Mouse (Mus musculus) cerebral cortex, adult 2 months (tissue): ENCODE measurements around the gene Mcf2l.

Experiments
- WGBS: fragments of 180-500 bp; shearing (Covaris S2); methylation state at CpG from one replicate; pipeline ENCODE4 v1.1.7; 2018; 5-methylcytosine and 5-hydroxymethylcytosine counted together

The Mcf2l gene

DNA sequence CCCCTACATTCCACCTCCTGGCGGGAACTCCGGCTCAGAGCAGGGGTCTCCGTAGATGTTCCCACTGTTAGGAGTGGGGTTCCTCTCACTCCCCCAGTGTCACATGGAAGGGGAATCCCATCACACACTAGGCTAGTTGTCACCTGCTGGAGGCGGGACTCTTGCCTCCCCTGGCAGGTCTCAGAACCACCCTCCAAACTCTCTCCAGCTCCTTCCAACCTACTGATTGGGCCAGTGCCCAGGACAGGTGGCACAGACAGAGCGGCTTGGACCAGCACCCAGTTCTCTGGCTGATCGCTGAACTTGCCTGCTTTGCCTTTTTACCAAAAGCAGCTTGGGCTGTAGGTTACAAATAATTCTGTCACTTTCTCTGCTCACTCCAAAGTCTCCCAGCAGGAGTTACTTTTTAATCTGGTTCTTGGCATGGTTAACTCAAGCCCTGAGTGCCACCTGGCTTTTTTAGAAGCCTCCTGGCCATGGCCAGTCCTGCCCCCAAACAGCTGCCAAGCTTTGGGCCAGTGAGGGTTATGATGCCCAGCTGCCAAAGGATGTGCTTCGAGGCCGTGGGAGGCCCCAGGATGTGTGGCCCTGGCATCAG lies 687 bp downstream of the Mcf2l start:
- 27% methylated on average over 8 of the region's 8 CpGs for WGBS

DNA sequence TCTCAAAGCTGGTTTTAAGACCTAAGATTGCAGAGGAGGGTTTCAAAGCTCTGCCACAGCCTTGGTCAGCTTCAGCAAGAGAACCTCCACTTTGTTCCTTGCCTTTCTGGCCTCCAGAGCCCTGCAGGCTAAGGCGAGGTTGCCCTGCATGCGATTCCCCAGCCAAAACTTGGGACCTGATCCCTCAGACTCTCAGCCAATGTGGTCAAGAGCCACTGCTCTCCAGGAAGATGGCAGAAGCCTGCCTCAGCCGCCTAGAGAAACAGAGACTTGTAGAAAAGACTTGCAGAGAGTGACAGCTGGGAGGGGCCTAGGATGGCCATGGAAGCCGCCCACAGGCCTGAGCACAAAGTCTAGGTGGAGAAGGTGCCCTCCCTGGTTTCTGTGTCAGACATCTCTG lies 1.4 kb downstream of the Mcf2l start:
- 87% methylated on average over 4 of the region's 4 CpGs for WGBS

DNA sequence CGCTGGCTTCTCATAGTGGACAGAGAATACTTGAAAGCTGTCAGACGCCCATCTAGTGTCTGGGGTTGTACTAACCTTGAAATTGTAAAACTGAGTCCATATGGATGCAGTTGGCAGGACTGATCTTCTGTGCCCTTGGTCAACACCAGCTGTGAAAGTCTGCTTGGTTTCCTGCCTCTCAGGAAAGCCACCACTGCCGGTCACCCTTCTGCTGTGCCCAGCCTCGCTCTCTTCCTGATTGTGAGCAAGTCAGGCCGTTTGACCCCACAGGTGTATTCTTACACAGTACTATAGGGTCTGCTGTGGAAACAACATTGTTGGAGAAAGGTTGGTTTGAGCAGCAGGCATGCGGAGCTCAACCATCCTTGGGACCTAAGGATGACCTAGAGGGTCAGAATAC lies 3.5 kb downstream of the Mcf2l start:
- 87% methylated on average over 6 of the region's 6 CpGs for WGBS

DNA sequence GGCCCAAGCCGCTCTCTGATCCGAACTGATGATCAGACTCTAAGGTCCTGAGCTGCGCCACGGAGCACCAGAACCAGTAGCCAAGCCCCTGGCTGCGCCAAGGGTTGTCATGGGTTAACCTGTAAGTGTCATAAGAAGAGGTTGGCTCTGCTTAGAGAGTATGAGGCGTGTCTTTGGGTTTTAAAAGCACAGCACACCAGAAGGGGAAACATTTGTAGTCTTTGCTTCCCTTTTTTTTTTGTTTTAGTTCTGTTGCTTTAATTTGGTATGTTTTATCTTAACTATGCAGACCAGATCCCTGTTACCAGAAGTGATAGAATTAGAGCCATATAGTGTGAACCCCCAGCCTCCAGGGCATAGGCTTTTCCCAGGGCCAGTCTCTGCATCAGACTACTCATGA lies 6.6 kb downstream of the Mcf2l start:
- 94% methylated on average over 6 of the region's 6 CpGs for WGBS

DNA sequence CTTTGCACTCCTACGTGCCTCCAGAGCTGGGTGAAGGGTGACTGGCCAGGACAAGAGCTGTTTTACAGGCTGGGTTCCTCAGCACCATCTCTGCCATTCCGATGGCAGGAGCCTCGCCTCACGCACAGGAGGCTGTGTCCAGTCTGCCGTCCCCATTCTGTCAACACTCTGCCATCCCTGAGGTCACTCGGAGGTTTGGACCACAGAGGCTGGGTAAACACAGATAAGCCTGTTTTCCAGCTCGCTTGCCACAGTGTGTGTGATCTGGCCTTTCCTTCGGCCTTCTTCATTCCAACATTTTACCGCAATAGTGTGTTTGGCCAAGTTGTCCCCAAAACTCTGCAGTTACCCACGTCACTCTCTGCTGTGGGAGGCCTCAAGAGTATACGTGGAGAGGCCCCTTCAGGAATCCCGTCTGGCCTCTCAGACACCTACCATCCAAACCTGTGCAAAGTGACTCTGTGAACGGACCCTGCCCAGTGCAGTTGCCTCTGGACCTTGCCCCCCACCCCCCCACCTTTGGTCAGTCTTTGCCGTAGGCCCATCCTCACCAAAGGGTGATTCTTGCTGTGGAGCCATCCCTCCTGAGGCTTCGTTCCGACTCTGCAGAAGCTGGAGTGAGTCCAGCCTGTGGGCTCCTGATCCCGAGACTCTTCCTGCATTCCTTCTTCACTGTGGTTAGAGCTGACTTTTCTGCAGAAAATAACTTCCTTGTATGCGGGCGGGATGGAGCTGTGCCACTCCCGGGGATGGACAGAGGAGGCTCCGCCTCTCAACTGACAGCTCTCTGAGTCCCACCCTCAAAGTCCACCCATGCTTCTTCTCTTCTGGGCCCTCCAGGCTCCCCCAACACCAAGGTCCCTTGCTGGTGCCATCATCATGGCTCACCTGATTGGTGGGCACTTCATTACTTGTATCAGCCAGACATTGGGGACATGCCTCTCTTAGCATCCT lies 9.7 kb downstream of the Mcf2l start:
- whole genome bisulfite sequencing, result 81% methylated on average over 21 of the region's 21 CpGs

DNA sequence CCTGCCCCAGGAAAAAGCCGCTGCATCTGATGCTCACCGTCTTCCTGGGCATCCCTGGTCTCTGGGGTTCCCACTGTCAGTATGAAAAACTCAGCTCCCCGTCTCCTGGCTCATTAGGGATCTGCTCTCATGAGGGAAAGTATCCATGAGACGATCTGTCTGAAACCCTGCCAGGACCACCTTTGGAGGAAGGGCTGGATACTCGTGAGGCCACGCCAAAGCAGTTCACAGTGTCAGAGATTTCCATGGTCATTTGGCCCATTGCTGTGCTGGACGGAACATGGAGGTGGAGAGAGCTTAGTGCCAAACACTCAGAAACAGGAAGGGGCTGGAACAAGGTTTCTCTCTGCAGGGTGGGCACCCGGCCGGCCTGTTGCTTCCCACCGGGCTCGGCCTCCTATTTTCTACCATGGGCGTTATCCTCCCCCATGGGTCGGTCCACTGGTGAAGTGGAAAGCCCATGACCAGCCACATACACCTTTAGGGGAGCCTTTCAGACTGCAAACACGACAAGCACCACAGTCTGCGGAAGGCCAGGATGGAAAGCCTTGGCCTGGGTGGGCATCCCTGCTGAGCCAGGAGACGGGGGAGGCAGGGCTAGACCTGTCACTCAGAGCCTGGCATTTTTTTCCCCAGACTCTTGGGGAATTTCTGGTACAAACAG lies 14.3 kb downstream of the Mcf2l start:
- 80% methylated on average over 16 of the region's 16 CpGs for WGBS

DNA sequence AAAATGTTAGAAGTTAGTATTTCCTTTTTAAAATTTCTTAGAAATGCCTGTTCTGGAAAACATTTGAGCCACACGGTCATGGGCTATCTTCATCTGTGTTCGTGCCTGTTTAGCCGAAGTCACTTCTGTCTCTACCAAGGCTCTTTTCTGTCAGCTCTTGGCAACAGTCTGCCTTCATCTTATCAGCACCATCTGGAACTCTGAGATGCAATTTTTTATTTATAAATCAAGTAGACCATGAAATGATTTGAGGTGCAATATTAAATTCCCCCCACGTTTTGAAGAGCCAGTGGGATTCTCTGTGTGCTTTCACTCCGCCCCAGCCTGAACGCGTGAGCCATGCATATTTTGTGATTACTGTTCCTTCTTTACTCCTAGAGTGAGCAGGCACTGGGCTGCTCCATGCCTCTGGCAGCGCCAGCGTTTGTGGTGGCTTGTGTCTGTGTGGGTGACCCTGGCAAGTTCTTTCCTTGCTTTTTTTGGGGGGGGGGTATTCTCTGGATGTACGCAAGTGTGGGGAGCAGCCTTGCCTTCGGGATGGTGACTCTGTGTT lies 15.5 kb downstream of the Mcf2l start:
- WGBS, result 49% methylated on average over 11 of the region's 11 CpGs

DNA sequence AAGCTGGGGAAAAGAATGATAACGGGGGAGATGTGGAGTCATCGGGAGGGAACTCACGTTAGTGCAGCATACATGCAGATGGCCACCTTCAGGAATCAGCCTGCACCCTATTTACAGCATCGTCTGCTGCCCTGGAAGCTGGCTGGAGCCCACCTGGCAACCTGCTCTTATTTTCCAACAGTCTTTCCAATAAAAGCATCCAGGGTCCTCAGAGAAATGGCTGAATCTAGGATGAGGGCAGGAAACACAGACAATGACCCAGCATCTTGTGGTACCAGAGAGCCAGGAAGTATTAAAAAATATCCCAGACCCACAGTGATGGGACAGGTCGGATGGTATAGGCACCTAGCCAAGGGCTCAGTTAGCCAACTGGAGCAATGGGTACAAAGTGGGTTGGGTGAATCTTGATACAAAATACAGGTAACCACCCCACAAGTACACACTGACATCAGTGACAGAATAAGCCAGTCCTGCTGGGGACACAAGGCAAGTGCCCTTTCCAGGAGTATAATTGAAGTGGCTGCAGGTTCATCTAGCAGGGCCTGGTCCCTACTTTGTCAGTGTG lies 19.4 kb downstream of the Mcf2l start:
- 66% methylated on average over 5 of the region's 5 CpGs for WGBS

DNA sequence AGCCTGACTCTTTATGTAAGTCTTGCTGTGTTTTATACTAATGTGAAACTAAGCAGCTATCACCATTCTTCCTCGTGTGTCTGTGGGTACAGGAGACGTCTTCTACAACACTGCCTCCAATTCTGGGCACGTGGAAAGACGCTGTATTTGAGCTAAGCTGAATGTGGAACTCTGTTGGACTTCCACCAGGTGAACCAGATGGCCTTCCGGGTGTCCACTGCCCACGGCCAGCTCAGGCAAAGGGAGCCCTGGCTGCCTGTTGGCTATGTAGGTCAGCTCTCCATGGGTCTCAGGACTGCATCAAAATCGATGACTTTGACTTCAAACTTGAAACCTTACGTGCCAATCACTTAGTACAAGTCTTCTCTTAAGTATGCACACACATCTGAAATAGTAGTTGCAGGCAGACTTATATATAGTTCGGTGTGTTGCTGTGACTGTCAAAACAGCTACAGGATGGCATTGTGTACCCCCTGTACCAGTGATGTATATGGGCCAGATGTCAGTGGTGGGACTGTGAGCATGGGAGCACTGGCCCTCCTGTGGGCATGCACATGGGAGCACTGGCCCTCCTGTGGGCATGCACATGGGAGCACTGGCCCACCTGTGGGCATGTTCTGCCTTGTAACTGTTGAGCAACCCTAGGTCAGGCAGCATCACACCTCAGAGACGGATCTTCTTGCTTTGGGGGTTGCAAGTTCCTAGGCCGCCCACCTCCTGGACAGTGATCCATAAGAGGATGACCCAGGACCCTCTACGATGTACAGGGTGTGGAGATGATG lies 20.4 kb downstream of the Mcf2l start:
- 67% methylated on average over 12 of the region's 12 CpGs for WGBS

DNA sequence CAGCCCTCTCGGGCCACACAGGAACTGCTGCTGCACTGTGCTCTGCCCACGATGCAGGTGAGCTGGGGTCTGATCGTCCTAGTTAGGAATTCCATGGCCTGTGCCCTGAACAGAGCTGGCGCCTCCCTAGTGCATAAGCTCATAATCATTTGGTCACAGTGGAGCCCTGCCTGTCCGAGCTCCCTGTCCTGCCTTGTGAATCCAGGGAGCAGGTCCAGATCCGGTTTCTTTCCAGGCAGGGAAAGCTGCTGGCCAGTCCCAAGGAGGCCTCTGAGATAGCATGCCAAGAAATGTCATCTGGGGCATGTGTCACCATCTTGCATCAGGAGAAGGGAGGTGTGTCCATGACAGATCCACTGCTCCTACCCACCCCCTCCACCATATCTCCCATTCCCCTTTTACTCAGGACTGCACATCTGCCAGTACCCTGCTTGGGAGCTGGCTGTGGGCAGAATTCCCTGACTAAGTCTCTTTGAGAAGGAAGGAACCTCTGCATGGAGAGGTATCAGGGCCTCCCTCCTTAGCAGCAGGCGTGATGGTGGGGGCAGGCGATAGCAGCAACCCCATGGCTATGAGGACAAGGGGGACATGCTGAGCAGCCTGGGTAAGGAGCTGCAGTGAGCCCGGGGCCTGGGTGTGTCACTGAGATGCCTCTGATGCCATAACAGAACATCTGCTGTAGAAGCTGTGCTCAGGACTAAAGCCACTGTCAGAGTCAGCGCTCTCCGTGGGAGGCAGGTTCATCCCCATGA lies 21.4 kb downstream of the Mcf2l start:
- WGBS, result 84% methylated on average over 11 of the region's 11 CpGs

DNA sequence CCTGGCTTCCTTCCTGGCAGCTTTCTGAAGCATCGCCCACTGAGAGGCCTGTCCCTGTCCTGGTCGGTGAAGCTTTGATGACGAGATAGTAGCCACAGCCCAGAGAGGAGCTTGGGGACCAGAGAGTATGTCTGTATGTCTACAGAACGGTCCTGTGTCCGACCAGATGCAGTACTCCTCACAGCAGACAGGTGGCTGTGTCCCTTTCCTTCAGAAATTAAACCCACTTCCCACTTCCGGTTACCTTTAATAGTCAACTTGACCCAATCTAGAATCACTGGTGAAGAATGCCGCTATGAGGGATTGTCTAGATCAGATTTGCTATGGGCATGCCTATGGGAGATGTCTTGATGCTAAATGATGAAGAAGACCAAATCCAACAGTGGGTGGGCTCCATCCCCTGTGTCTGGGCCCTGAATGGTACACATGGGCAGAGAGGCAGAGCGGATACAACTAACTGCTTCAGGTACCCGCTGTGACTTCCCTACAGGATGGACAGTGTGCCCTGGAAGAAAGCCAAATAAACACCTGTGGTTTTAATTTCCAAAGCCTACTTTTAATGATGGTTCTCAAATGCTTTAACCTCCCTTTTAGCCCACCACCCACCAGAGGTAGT lies 22.0 kb downstream of the Mcf2l start:
- WGBS, result 79% methylated on average over 9 of the region's 9 CpGs

DNA sequence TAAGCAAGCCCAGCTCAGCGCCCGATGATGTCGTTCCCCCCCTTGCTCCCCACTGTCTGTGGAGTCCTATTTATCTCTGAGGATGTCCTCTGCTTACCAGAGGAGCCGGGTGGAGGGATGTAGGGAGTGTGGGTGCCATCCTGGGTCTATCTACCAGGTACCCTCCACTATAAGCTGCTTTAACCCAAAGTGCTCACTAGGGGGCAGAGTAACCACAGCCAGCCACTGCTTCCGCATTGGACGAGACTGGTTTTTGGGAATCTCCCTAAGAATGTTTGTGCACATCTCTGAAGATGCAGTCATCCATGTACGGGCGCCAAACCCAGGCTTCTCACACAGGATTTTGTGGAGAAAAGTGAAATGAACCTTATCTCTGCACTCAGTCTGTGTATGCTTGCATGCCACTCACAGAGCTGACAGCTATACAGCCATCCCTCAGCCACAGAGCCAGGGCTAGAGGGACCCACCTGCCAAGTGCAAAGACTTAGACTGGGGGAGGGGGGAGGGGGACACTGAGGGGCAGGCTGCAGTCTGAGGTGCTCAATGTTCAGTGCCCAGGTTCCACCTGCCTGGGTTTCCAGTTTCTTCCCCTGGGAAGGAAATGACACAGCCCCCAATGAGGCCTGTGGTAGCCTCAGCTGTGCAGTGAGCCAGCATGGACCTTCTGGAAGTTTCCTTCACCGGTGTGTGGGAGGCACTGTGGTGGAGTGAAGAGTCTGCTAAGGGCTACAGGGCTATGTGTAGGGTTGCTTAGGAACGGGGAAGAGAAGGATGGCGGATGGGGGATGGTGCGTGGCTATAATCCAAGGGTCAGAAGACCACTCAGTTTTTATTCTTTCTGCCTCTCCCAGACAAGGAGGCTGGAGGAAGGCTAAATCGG lies 23.1 kb downstream of the Mcf2l start:
- WGBS, result 39% methylated on average over 13 of the region's 13 CpGs

DNA sequence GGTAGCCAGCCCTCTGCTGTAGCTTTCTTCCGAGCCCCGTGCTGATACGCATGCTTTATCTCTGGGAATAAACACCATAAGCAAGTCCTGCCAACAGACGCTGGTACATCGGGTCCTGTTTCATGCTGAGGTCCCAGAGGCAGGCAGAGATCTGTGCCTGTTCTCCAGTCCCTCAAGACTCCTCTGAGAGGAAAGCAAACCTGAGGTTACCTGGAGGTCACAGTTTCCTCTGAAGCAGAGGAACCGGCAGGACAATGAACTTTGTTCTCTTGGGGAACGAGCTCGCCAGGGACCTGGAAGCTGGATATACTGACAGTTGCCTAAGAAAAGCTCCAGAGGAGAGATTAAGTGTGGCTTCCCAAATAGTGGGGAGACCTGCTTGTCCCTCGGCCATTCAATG lies 24.2 kb downstream of the Mcf2l start:
- 64% methylated on average over 9 of the region's 9 CpGs for WGBS

DNA sequence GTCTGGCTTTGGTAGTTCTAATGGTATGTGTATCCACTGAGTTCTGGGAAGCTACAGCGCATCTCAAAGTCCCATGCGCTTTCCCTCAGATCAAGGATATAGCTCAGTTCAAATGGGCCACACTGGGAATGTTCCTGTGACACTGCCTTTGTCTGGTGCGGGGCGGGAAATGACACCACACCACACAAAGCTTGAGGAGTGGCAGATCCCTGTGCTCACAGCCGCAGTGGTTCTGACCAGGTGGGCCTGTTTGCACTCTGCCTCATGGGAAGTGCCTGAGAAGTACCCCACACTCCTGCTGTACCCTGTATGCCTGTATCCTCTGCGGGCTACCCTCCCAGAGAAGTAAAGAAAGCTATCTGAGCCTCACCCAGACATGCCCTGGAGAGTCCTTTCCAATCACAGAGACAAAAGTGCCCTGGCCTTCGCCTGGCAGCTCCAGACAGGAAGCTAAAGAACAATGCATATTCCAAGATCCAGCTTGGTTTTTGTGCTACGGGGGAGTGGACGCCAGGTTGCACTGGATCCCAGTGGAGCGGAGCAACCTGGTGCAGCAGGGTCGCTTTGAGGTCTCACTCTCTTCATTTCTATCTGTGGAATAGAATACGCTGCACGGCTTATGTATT lies 30.3 kb downstream of the Mcf2l start:
- 83% methylated on average over 13 of the region's 13 CpGs for WGBS

DNA sequence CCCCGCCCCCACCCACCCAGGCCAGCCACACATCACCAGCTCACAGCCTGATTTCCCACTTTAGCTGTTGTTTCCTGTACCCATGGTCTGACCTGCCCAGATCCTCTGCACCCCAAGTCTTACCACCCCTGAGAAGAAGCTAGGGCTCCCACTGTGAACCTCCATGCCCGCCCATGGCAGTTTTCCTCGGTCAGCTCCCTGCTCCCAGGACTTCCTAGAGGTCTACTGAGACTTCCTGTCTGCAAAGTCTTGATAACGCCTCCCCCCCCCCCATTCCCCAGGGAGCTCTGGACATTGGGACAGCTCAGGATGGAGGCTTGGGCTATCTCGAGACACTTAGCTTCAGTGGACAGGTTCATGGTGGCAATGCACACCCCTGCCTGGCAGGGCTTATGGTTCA lies 31.5 kb downstream of the Mcf2l start:
- WGBS, result 86% methylated on average over 5 of the region's 5 CpGs

DNA sequence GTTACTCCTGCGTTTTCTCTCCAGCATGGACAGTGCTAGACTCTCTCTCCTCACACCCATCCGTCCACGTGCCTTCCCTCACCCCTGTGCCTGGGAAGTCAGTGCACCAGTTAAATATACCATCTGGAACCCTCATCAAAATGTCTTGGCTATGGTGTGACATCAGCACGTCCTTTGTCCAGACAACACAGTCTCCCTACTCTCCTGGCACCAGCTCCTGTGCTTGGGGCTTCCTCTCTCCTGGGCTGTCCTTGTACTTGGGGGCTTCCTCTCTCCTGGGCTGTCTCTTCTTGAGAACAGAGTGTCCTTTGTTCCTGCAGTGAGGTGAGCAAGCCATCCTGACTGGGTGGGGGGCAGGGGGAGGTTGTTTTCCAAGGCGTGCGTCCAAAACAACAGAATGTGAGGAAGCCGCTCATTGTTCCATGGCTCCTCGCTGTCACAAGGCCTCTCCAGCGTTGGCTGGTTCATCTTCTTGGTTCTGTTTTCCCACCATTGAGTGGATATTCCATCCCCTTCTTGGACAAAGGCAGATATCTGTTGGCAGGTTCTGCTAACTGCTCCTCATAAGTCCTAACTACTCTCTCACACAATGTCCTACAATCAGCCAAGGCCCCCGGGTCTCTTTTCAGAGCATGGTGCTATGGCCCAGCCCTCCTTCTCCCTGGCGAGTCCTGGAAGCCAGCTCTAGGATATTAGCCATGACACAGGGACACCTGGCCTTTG lies 32.2 kb downstream of the Mcf2l start:
- 70% methylated on average over 11 of the region's 11 CpGs for WGBS

DNA sequence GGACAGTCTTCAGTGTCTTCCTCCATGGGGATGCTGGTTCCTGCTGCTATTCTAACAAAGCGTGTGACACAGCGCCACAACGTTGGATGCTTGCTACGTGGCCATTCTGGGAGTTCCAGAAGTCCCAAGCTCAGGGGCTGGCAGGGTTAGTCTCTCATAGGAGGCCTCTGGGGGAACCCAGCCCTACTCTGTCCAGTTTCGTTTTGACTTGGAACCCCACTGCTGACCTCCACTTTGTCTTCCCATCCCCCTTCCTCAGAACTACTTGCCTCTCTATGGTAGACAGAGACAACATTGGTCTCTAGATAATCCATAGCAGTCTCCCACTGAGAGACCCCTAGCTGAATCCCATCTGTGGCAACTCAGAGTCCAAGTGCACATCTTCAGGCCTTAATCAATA lies 33.0 kb downstream of the Mcf2l start:
- WGBS, result 84% methylated on average over 5 of the region's 5 CpGs

DNA sequence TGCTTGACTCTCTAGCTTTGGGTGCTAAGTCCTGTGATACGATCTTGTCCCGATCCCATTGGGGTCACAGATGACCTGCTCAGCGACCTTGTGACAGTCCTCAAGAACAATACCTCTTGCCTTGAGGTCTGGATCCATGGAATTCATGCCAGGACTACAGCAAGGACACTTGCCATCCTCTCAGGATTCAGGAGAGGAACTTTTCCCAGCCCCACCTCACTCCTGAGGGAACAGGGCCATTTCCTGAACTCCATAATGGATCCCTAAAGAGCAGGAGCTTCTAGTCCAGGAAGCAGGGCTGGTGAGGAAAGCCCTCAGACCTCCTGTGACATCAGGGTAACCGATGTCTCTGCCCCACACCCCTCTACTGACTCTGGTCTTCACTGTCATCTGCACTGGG lies 34.1 kb downstream of the Mcf2l start:
- 70% methylated on average over 4 of the region's 4 CpGs for WGBS
